Mouse (Mus musculus) thymus, postnatal 25 days (tissue): ENCODE measurements around the gene Nle1.
"Not testable (repeated sequence)": the region's sequence is repeated elsewhere in the genome, so short reads cannot be mapped to it uniquely, and the experiment has no call there.

Source experiments
- DNase-seq: peaks from one replicate; pipeline ENCODE4 v3.0.0; 2022

The Nle1 gene

GRCm38 (mm10) chr11:82907651-82908607 is at the start of gene Nle1:
Nle1 (minus strand) TSS chr11:82908411.
- DNase-seq: peak; percentile 95

- DNase-seq: no peak
These were observed 48.7 kb upstream of the Nle1 start for GRCm38 (mm10) chr11:82956925-82957324.

GRCm38 (mm10) chr11:82954631-82955030 is 46.4 kb upstream of the Nle1 start:
- no peak for DNase-seq

GRCm38 (mm10) chr11:82952612-82953542 is 44.7 kb upstream of the Nle1 start:
- peak; percentile 76 for DNase-seq

- peak; percentile 55 for DNase-seq
These were observed 43.8 kb upstream of the Nle1 start for GRCm38 (mm10) chr11:82951865-82952611.

GRCm38 (mm10) chr11:82950736-82951481 is 42.7 kb upstream of the Nle1 start, which contains the start of gene Slfn5:
Slfn5 (plus strand) TSS chr11:82951349.
- no peak for DNase-seq

GRCm38 (mm10) chr11:82949036-82949435 is 40.8 kb upstream of the Nle1 start:
- no peak for DNase-seq

- DNase-seq: peak; percentile 62
These were observed 39.2 kb upstream of the Nle1 start for GRCm38 (mm10) chr11:82947457-82947856.

GRCm38 (mm10) chr11:82945636-82946035 is 37.4 kb upstream of the Nle1 start:
- no peak for DNase-seq

- DNase-seq: peak; percentile 35
These were observed 35.1 kb upstream of the Nle1 start for GRCm38 (mm10) chr11:82943336-82943735.

- no peak for DNase-seq
These were observed 25.0 kb upstream of the Nle1 start for GRCm38 (mm10) chr11:82933186-82933585.

GRCm38 (mm10) chr11:82931671-82932450 is 23.6 kb upstream of the Nle1 start:
- not testable (repeated sequence) for DNase-seq

GRCm38 (mm10) chr11:82931161-82931560 is 22.9 kb upstream of the Nle1 start:
- DNase-seq: not testable (repeated sequence)

- not testable (repeated sequence) for DNase-seq
These were observed 22.3 kb upstream of the Nle1 start for GRCm38 (mm10) chr11:82930391-82930955.

GRCm38 (mm10) chr11:82929633-82929950 is 21.4 kb upstream of the Nle1 start:
- DNase-seq: no peak

GRCm38 (mm10) chr11:82928897-82929632 is 20.9 kb upstream of the Nle1 start:
- no peak for DNase-seq

GRCm38 (mm10) chr11:82923910-82924309 is 15.7 kb upstream of the Nle1 start:
- not testable (repeated sequence) for DNase-seq

- DNase-seq: no peak
These were observed 13.5 kb upstream of the Nle1 start for GRCm38 (mm10) chr11:82921691-82922090.

GRCm38 (mm10) chr11:82920768-82921167 is 12.6 kb upstream of the Nle1 start:
- no peak for DNase-seq
